Mouse (Mus musculus) midbrain, embryonic 10.5 days (tissue): ENCODE data around the gene Mrps15. TPM values are rescaled to one million over a fixed set of nuclear protein-coding genes. Genes with fewer than 3 reads are reported as not detected.

Source experiments
- DNase-seq: peaks from one replicate; pipeline ENCODE4 v3.0.0-alpha.2; 2017; ENCODE audit warnings: low spot score
- H3K27ac ChIP-seq: fragments of 300-500 bp; sonication (generic); replicated peaks from 2 replicates; pipeline ENCODE4 v1.5.1; 2016; ENCODE audit warnings: mild to moderate bottlenecking
- H3K27me3 ChIP-seq: fragments of 300-500 bp; sonication (generic); 2 replicates; pipeline ENCODE4 v1.6.1; 2016; ENCODE audit warnings: low read depth, mild to moderate bottlenecking; ENCODE audit not compliant: poor library complexity, severe bottlenecking
- H3K36me3 ChIP-seq: fragments of 300-500 bp; sonication (generic); 2 replicates; pipeline ENCODE4 v1.6.1; 2016; ENCODE audit warnings: mild to moderate bottlenecking, moderate library complexity
- H3K4me1 ChIP-seq: fragments of 300-500 bp; sonication (generic); 2 replicates; pipeline ENCODE4 v1.6.1; 2016
- H3K4me3 ChIP-seq: fragments of 300-500 bp; sonication (generic); 2 replicates; pipeline ENCODE4 v1.5.1; 2016; ENCODE audit warnings: mild to moderate bottlenecking, moderate library complexity
- H3K9me3 ChIP-seq: fragments of 300-500 bp; sonication (generic); replicated peaks from 2 replicates; pipeline ENCODE4 v1.6.1; 2016; ENCODE audit warnings: mild to moderate bottlenecking
- WGBS: fragments of 180-500 bp; shearing (Covaris S2); methylation state at CpG from one replicate; pipeline ENCODE4 v1.1.7; 2016; 5-methylcytosine and 5-hydroxymethylcytosine counted together
- polyA plus RNA-seq: library from polyadenylated mRNA; unstranded; fragments of >200 nt; fragmentation: Nextera tagmentation; extraction: Ambion mirVana; gene quantifications from 2 replicates; pipeline ENCODE4 v1.2.1, GENCODE M21; 2016

The Mrps15 gene
- 138 and 153 TPM in 2 replicates for polyA plus RNA-seq

DNA sequence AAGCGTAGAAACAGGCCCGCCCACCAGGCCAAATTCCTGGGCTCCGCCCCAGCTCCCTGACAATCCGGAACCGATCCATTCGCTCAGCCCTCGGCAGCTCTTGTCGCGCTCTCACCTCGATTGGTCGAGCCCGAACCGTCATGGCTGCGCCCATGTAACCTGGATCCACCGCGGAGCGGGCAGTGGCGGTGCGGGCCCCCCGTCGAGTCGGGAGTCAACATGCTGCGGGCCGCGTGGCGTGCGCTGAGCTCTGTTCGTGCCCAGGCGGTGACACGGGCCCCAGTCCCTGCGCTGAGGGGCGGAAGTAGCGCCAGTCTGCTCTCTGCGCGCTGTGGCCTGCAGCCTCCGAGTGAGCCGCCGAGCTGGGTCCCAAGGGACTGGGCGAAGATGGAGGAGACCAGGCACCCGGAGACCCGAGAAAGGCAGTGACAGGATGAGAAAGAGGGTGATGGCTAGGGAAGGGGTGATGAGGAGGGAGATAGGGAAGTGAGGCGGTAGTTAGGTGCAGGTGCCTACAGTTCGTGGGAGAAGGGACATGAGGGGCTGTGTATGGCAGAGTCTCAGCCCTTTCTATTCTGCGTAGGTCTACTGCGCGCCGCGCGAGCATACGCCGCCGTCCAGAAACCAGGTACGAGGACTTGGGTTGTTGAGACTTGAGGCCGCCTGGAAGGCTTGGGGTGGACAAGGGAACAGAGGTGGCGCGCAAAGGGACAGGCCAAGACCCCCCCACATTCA lies at the start of gene Mrps15:
Gene Mrps15, plus strand, starts transcription at position 75 of the 735 bp plus-strand sequence.
- Histone ChIP-seq H3K4me3 (peak within 1 kb of the TSS; percentile 73), H3K9me3 (no peaks in the 10 kb centered on the region), H3K27me3 (no peaks in the 10 kb centered on the region), H3K36me3 (peaks cover 33% of the 10 kb centered on the region), H3K4me1 (peaks cover 15% of the 10 kb centered on the region), H3K27ac (peak within 1 kb of the TSS; percentile 89)
- WGBS: under 1% methylated on average over 56 of the region's 56 CpGs
- peak; percentile 92 for DNase-seq

DNA sequence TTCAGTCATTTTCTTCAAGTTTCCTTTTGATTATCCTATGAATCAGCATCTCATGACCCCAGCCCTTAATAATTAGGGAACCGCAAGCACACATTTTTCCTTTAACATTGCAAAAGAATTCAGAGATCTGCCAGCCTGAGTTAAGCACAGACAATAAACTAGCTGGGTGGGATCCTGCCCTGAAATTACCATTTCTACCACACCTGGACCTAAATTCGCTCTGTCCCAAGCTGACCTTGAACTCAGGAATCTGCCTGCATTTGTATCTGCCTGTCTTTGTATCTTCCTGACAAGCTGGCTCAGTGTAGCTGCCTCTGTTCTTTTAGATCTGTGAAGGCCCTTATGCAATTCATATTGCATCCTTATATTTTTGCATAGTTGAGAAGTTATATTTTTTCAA lies 48.9 kb upstream of the Mrps15 start:
- DNase-seq: no peak
- H3K9me3 ChIP-seq: peaks cover 20% of the 10 kb centered on the region
- H3K36me3 ChIP-seq: no peaks in the 10 kb centered on the region
- 95% methylated on average over 2 of the region's 2 CpGs for WGBS
- no peak overlapping the region for H3K27ac ChIP-seq
- no peak overlapping the region for H3K4me3 ChIP-seq
- no peaks in the 10 kb centered on the region for H3K4me1 ChIP-seq
- H3K27me3 ChIP-seq: no peaks in the 10 kb centered on the region

DNA sequence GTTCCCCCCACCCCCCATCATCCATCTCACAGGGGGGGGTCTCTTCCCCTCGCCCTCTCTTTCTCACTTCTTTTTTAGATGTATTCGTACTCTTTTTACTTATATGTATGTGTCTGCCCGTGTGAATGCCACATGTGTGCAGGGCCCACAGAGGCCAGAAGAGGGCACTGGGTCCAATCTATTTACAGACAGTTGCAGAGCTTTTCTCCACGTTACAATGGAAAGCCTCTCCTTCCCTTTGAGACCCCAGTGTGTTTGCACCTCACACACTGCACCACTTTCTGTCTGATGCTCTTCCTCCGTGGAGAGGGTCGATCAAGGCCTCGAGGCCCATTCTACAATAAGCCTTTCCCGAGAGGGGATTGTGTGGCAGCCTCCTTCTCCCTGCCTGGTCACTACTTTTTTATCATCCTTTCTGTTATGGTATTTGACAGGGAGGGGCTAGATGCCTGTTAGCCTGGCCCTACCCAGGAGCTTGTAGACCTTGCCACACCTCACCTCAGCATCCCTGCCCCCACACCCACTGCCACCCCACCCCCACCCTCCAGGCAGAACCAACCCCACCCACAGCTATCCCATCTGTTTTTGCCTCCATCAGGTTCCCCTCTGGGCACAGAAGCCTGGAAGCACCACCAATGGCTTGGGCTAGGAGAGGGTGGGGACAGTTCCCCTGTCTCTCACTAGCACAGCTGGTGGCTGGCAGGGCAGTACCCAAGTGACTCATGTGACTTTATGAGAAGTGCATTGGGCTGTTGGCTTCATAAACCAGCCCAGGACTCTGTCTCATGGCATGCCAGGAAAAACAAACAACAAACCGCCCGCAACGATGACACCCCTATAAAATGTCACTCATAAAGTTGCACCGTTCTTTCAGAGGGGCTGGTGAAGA lies 45.2 kb upstream of the Mrps15 start:
- no peaks in the 10 kb centered on the region for H3K27me3 ChIP-seq
- 89% methylated on average over 12 of the region's 12 CpGs for WGBS
- no peak overlapping the region for H3K4me3 ChIP-seq
- peaks cover 4% of the 10 kb centered on the region; the same call in 1 of the 2 replicates for H3K4me1 ChIP-seq
- DNase-seq: no peak
- peaks cover 20% of the 10 kb centered on the region for H3K9me3 ChIP-seq
- H3K36me3 ChIP-seq: no peaks in the 10 kb centered on the region
- H3K27ac ChIP-seq: no peak overlapping the region

DNA sequence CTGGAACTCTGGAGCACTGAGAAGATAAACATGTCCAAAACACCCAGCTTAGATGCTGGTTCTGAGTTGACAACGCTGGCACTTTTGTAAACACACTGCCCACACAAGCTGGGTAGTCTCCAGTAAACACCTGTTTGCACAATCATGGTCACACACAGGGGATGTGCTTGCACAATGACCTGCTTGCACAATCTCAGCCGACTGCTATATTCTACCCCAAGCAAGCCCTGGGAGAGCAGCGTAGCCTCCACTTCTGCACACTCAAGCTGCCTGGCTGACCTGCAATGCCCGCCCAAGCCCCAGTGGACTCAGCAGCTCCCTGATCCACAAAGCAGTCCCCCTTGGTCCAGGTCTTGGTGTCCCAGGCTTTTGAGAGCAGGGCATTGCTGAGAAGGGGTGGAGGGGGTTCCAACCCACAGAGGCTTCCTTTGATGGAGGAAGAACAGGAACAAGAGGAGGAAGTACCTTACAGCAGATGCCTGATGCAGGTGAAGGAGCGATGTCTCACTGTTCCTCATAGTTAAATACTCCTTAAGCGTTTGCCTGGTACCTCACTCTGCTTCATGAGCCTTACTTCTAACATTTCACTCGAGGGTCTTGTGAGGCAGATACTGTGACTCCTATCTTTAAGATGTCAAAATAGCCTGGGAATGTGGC lies 28.9 kb upstream of the Mrps15 start:
- Histone ChIP-seq H3K4me1 (no peaks in the 10 kb centered on the region), H3K27me3 (no peaks in the 10 kb centered on the region), H3K36me3 (no peaks in the 10 kb centered on the region), H3K4me3 (no peak overlapping the region), H3K9me3 (no peaks in the 10 kb centered on the region), H3K27ac (no peak overlapping the region)
- DNase-seq: no peak
- 85% methylated on average over 7 of the region's 7 CpGs for WGBS

DNA sequence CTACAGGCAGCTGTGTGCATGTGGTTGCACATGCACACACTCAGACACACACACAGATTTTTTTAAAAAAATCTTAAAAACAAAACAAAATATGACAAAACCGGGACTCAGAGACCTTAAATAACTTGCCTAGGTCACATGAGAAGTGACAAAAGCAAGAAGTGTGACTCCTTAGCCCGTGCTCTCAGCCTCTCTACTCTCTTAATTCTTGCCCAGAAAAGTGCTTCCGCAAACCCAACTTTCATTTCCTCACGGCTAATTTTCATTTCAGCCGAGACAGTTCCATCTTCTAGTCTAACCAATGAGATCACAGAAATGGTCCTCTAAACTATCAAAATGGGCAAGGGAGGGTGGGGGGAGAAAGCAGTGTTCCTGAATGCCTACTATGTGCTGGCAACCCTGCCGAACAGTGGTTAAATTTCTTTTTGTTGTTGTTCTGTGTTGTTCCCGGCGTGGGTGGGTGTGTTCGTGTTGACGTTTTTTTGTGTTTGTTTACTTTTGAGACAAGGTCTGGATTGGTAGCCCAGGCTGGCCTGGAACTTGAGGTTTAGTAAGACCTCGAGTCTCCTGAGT lies 27.7 kb upstream of the Mrps15 start:
- no peak for DNase-seq
- WGBS: 85% methylated on average over 11 of the region's 11 CpGs
- Histone ChIP-seq H3K9me3 (no peaks in the 10 kb centered on the region), H3K4me3 (no peak overlapping the region), H3K27me3 (no peaks in the 10 kb centered on the region), H3K36me3 (no peaks in the 10 kb centered on the region), H3K27ac (no peak overlapping the region), H3K4me1 (no peaks in the 10 kb centered on the region)

DNA sequence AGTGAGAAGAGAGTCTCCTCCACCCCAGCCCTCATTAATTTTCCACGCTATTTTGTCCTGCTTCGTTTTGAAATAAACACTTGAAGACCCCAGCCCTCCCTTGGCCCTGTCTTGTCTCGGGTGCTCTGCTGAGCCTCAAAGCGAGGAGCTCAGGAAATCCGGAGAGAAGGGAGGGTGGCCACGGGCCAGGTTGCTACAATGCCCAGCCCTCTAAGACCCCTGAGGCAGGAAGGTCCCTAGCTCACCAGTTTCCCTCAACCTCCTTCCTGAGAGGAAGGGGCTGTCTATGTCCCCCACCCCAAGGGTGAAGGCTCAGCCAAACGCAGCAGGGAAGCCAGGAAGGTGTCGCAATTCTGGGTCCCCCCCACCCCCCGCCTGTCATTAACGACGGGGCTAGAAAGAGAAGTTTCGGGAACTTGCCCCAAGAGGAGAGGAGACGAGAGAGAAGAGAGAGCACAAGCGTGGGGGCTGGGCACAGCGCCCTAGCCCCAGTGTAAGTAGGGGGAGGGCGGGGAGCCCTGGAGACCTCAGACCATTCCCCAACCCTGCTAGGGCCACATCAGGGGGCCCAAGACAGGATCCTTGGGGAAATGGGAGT lies 22.3 kb upstream of the Mrps15 start, which contains the start of gene Csf3r:
Gene Csf3r, plus strand, starts transcription at position 248 of the 598 bp plus-strand sequence.
- no peaks in the 10 kb centered on the region for H3K36me3 ChIP-seq
- no peak within 1 kb of the TSS for H3K4me3 ChIP-seq
- H3K4me1 ChIP-seq: no peaks in the 10 kb centered on the region
- H3K27ac ChIP-seq: no peak within 1 kb of the TSS
- no peaks in the 10 kb centered on the region for H3K27me3 ChIP-seq
- WGBS: 71% methylated on average over 16 of the region's 16 CpGs
- H3K9me3 ChIP-seq: no peaks in the 10 kb centered on the region
- no peak for DNase-seq

DNA sequence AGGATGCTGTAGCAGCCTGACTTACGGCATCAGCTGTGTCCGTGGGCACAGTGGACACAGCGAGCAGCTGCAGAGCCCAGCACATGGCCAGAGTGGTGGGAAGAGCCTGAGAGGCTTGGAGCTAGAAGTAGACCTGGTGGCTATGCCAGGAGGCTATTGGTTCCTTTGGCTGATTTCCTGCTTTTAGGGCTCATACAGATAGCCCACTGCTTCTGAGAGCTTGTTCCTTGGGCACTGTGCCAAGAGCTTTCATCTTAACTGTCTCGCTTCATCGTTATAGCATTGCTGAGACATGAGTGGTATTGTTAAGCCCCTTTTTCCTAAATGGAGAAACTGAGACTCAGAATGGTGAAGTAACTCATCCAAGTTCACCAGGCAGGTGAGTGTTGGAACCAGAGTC lies 20.9 kb upstream of the Mrps15 start:
- Histone ChIP-seq H3K36me3 (no peaks in the 10 kb centered on the region), H3K9me3 (no peaks in the 10 kb centered on the region), H3K27me3 (no peaks in the 10 kb centered on the region), H3K4me1 (no peaks in the 10 kb centered on the region), H3K4me3 (no peak overlapping the region), H3K27ac (no peak overlapping the region)
- no peak for DNase-seq
- WGBS: 91% methylated on average over 5 of the region's 5 CpGs

DNA sequence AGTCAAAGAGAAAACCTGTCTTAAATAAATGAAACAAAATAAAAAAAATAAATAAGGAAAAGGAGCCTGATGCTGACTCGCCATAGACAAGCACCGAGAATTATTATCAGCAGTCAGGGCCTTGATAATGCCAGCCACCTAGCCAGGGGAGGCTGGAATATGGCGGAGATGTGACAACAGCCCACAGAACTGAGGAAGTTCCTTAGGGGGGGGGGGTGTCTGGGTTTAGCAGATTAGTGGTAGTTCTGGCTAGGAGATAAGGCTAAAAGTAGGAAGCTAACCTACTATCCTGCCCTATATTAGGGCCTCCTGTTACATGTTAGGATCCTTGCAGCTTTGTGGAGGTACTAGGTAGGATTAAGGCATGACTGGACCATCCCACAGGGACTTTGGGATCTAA lies 18.7 kb upstream of the Mrps15 start:
- H3K27me3 ChIP-seq: no peaks in the 10 kb centered on the region
- H3K4me1 ChIP-seq: no peaks in the 10 kb centered on the region
- no peak for DNase-seq
- no peak overlapping the region for H3K4me3 ChIP-seq
- H3K9me3 ChIP-seq: no peaks in the 10 kb centered on the region
- WGBS: 92% methylated on average over 3 of the region's 3 CpGs
- H3K36me3 ChIP-seq: no peaks in the 10 kb centered on the region
- H3K27ac ChIP-seq: no peak overlapping the region

DNA sequence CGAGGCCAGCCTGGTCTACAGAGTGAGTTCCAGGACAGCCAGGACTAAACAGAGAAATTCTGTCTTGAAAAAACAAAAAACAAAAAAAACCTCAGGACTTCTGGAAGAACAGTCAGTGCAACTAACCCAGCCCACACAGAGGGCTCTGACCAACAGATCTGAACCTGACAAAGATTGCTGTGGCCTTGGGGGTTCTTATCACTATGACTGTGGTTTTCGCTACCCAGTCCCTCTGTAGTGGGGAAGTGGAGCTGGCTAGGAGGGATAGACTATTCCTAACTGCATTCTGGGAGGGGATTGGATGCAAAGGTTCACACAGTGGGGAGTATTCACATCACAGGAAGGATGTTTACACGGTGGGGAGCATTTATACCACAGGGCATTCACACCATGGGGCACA lies 17.7 kb upstream of the Mrps15 start:
- no peaks in the 10 kb centered on the region for H3K27me3 ChIP-seq
- H3K36me3 ChIP-seq: no peaks in the 10 kb centered on the region
- no peak overlapping the region for H3K4me3 ChIP-seq
- no peak for DNase-seq
- WGBS: 83% methylated on average over 3 of the region's 3 CpGs
- H3K9me3 ChIP-seq: no peaks in the 10 kb centered on the region
- no peaks in the 10 kb centered on the region for H3K4me1 ChIP-seq
- no peak overlapping the region for H3K27ac ChIP-seq

DNA sequence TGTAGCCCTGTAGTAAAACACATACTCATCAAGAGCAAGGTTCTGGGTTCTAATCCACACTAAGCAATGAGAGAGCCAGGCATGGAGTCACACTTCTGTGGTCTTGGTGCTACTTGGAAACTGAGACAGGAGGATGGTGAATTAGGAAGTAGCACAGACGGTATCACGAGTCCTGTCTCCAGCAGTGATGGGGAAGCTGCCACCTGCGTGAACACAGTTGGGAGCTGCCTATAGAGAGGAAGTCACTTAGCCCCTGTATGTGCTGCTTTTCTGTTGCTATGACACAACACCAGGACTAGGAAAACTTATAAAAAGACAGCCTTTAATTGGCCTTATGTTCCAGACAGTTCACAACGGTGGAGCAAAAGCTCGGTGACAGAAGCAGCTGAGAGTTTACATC lies 16.0 kb upstream of the Mrps15 start:
- H3K36me3 ChIP-seq: no peaks in the 10 kb centered on the region
- DNase-seq: no peak
- no peaks in the 10 kb centered on the region for H3K27me3 ChIP-seq
- no peak overlapping the region for H3K27ac ChIP-seq
- WGBS: 80% methylated on average over 5 of the region's 5 CpGs
- no peaks in the 10 kb centered on the region for H3K9me3 ChIP-seq
- H3K4me3 ChIP-seq: no peak overlapping the region
- no peaks in the 10 kb centered on the region for H3K4me1 ChIP-seq

DNA sequence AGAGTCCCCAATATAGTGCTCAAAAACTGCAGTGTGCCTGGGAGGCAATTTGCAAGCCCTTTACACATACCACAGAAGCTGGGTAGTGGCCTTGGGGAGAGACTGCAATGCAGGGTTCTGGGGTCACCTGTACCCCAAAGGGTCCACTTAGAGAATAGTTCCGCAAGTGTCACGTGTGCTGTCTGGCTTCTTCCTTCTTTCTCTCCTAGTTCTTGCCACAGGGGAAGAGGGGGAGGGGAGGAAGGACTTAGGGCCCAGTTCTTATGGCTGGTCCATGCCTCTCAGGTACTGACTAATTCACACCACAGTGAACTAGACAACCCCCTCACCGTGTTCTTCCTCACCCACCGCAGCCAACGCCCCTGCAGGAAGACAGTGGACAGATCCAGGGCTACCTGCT lies 11.3 kb upstream of the Mrps15 start:
- H3K9me3 ChIP-seq: no peaks in the 10 kb centered on the region
- WGBS: 90% methylated on average over 5 of the region's 5 CpGs
- no peak overlapping the region for H3K4me3 ChIP-seq
- no peaks in the 10 kb centered on the region for H3K4me1 ChIP-seq
- H3K27ac ChIP-seq: no peak overlapping the region
- no peaks in the 10 kb centered on the region for H3K36me3 ChIP-seq
- no peak for DNase-seq
- no peaks in the 10 kb centered on the region for H3K27me3 ChIP-seq

DNA sequence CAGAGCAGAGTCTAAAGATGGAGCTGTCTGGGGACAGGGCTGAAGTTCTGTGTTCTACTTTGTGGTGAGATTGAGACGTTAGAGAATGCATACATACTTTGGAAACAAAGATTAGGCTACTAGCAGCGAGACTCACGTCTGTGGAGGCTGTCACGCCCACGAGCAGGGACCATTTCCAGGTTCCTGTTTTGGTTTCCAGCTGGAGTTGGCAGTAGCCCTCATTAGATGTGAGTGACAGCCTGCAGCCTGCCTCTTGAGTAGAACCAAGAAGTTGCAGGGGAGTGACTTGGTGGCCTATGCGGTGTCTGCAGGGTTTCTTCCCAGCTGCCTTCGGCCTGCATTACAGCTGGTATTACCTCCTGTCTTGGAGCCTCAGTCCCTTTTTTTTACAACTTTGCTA lies 4.9 kb downstream of the Mrps15 start:
- peaks cover 78% of the 10 kb centered on the region for H3K36me3 ChIP-seq
- WGBS: 88% methylated on average over 7 of the region's 7 CpGs

More for the DNA sequence above, 4.9 kb downstream of the Mrps15 start:
- no peaks in the 10 kb centered on the region for H3K9me3 ChIP-seq
- no peaks in the 10 kb centered on the region for H3K27me3 ChIP-seq
- no peak for DNase-seq
- H3K4me1 ChIP-seq: peaks cover 15% of the 10 kb centered on the region
- H3K4me3 ChIP-seq: no peak overlapping the region
- no peak overlapping the region for H3K27ac ChIP-seq
